Mouse (Mus musculus) myocyte (in vitro differentiated cells): Measurements from ENCODE around the gene Arhgap21.

Source experiments
- E2F4 ChIP-seq: IDR thresholded peaks from one replicate; pipeline ENCODE4 v1.6.1; 2011; ENCODE audit warnings: mild to moderate bottlenecking, control low read depth, moderate library complexity; ENCODE audit not compliant: insufficient read depth
- POLR2A ChIP-seq: IDR thresholded peaks from one replicate; pipeline ENCODE4 v1.6.1; 2011; ENCODE audit warnings: low read depth, mild to moderate bottlenecking, control low read depth, moderate library complexity; ENCODE audit not compliant: insufficient read length

DNA sequence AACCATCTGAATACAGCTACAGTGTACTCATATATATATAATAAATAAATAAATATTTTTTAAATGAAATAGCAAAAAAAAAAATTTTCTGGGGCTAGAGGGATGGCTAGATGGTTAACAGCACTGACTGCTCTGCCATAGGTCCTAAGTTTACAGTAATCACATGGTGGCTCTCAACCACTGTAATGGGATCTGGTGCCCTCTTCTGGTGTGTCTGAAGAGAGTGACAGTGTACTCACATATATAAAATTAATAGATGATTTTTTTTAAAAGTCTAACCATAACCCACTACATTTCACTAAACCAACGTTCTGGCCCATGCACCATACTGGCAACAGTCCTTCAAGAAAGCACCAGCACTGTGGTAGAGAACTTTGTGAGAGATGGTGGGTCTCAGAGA, 10.7 kb downstream of the Arhgap21 start:
- TF ChIP-seq POLR2A (no peak), E2F4 (no peak)
